Mouse (Mus musculus) liver, adult 2 months (tissue): ENCODE data around the gene Unkl.

Source experiments
- CTCF ChIP-seq: fragments of 200-500 bp; IDR thresholded peaks from 2 replicates; pipeline ENCODE4 v1.5.1; 2011; ENCODE audit warnings: low read depth, low read length, control low read depth
- POLR2A ChIP-seq: fragments of 200-500 bp; IDR thresholded peaks from 2 replicates; pipeline ENCODE4 v1.6.1; 2011; ENCODE audit warnings: low read length, control low read depth; ENCODE audit not compliant: insufficient read depth; ENCODE audit errors: extremely low read depth

DNA sequence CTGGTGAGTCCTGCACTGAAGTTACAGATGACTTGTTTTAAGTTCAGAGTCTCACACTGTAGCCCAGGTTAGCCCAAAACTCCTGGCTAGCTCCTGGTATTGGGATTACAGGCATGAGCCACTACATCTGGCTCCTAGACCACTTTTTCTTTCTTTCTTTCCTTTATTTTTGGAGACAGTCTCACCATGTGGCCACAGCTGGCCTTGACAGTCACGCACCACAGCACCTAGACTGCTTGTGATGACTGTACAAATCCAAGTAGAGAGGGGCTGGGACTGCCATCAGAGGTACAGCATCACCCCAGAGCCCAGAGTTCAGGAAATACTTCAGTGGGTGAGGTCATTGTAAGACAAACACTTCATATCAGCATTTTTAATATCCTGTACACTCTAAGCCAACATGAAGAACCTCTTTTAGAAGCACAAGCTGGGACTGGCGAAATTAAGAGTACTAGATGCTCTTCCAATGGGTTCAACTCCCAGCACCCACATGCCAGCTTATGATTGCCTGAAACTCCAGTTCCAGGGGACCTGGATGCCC, 82.7 kb downstream of the Unkl start:
- TF ChIP-seq CTCF (no peak), POLR2A (no peak)
